Mouse (Mus musculus) spleen, adult 2 months (tissue): ENCODE results near the gene Cobl.

ENCODE experiments used
- CTCF ChIP-seq: fragments of 200-500 bp; IDR thresholded peaks from 2 replicates; pipeline ENCODE4 v1.5.1; 2011; ENCODE audit warnings: mild to moderate bottlenecking, inconsistent platforms; ENCODE audit not compliant: insufficient read depth, insufficient read length, insufficient replicate concordance; ENCODE audit errors: extremely low read depth
- POLR2A ChIP-seq: fragments of 200-500 bp; IDR thresholded peaks from 2 replicates; pipeline ENCODE4 v1.6.1; 2011; ENCODE audit warnings: low read depth, low read length, inconsistent platforms

DNA sequence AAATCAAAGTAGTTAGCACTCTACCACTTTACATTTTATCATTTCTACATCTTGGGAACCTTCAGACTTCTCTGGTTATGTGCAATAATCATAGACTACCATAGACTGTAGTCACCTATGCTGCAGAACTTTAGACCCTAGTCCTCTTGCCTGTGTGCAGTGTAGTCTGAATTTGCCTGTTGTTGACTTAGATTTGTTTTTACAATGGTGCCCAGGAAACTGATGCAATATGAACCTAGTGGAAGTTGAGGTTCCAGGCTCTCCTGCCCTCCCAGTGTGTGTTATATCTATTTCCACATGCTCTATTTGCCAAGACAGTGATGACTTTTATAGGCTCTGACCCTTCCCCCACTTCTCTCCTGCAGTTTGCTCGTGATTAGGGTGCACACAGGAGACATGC, 274.3 kb downstream of the Cobl start:
- TF ChIP-seq CTCF (no peak), POLR2A (no peak)
